ENCODE assay signal across 10 mouse cellular contexts in genomic region chr15:10951951-10952759, GRCm38 (mm10). TPM values are rescaled to one million over a fixed set of nuclear protein-coding genes. Genes with fewer than 3 reads are reported as not detected.
DNase-seq lines count a peak whose midpoint lies in the region; ATAC-seq and TF ChIP-seq lines count a peak whose summit lies in the region.
"Had no signal": no experiment of that assay in that cellular context is flagged by ENCODE, and none has a peak within 500 bp of the region (broad histone marks: within the 10 kb centered on the region; RNA-seq: fewer than 3 reads in every experiment).

Gene C1qtnf3 (plus strand): TSS chr15:10952332.

- no peak within 1 kb of the TSS for H3K27ac ChIP-seq in cerebellum, adult 2 months (ENCODE audit: insufficient read depth, low read length)
- no peak within 1 kb of the TSS for H3K27ac ChIP-seq in hindbrain, embryonic 12.5 days
- peak within 1 kb of the TSS; percentile 81 for H3K27ac ChIP-seq in limb, embryonic 15.5 days
- H3K27ac ChIP-seq: liver, embryonic 13.5 days had no signal

- H3K4me3 ChIP-seq in cerebellum, adult 2 months (replicated peaks; ENCODE audit: insufficient read depth, low read depth, low read length), result peak within 1 kb of the TSS; percentile 26
- no peak within 1 kb of the TSS for H3K4me3 ChIP-seq in hindbrain, embryonic 12.5 days
- peak within 1 kb of the TSS; percentile 29 for H3K4me3 ChIP-seq in limb, embryonic 15.5 days
- H3K4me3 ChIP-seq in lung, adult 2 months (replicated peaks; ENCODE audit: extremely low read depth, low read depth, low read length), result no peak within 1 kb of the TSS
- H3K4me3 ChIP-seq: liver, embryonic 13.5 days had no signal

- TF ChIP-seq CTCF in cerebellum, adult 2 months (IDR thresholded peaks at IDR 0.05; ENCODE audit: borderline replicate concordance, insufficient read depth, low read depth, low read length), result no peak
- no peak for TF ChIP-seq CTCF in lung, adult 2 months (IDR thresholded peaks at IDR 0.05; ENCODE audit: insufficient read depth, low read length)

- H3K4me2 ChIP-seq in hindbrain, embryonic 12.5 days (replicated peaks), result peak within 1 kb of the TSS; percentile 25; the same call in 1 of the 2 replicates
- peak within 1 kb of the TSS; percentile 27 for H3K4me2 ChIP-seq in limb, embryonic 15.5 days
- H3K4me2 ChIP-seq: liver, embryonic 13.5 days had no signal

- no peak for TF ChIP-seq POLR2A in cerebellum, adult 2 months (IDR thresholded peaks at IDR 0.05; ENCODE audit: borderline replicate concordance, insufficient read depth, low read length)
- no peak for TF ChIP-seq POLR2A in lung, adult 2 months (IDR thresholded peaks at IDR 0.05; ENCODE audit: borderline replicate concordance, extremely low read depth, low read depth, low read length)

- H3K9me3 ChIP-seq in hindbrain, embryonic 12.5 days (replicated peaks), result no peaks in the 10 kb centered on the region
- no peaks in the 10 kb centered on the region for H3K9me3 ChIP-seq in limb, embryonic 15.5 days
- H3K9me3 ChIP-seq: liver, embryonic 13.5 days had no signal

- WGBS in cerebellum, adult 2 months, result 12% methylated on average over 23 of the region's 23 CpGs
- 66% methylated on average over 23 of the region's 23 CpGs for WGBS in hindbrain, embryonic 12.5 days
- 36% methylated on average over 23 of the region's 23 CpGs for WGBS in limb, embryonic 15.5 days
- 71% methylated on average over 23 of the region's 23 CpGs for WGBS in lung, adult 2 months

- peak; percentile 10 to 21 for DNase-seq in cerebellum, adult 2 months
- no peak for DNase-seq in cerebellum, adult 9-10 months
- DNase-seq in ZHBTc4 (ENCODE audit: low read depth, low spot score), result peak; percentile 41
- no peak for DNase-seq in lung, adult 2 months
- DNase-seq in lung, postnatal 4 days, result no peak
- DNase-seq: B cell, adult 2 months; liver, embryonic 13.5 days had no signal

- H3K27me3 ChIP-seq in cerebellum, adult 2 months (ENCODE audit: control insufficient read depth, insufficient read depth, low read length), result no peaks in the 10 kb centered on the region; the same call in 1 of the 2 replicates
- no peaks in the 10 kb centered on the region for H3K27me3 ChIP-seq in hindbrain, embryonic 12.5 days
- H3K27me3 ChIP-seq in limb, embryonic 15.5 days, result no peaks in the 10 kb centered on the region
- H3K27me3 ChIP-seq: liver, embryonic 13.5 days had no signal

- no peak within 1 kb of the TSS for H3K9ac ChIP-seq in hindbrain, embryonic 12.5 days
- H3K9ac ChIP-seq in limb, embryonic 15.5 days, result peak within 1 kb of the TSS; percentile 10; the same call in 1 of the 2 replicates
- H3K9ac ChIP-seq: liver, embryonic 13.5 days had no signal

- no peaks in the 10 kb centered on the region for H3K36me3 ChIP-seq in hindbrain, embryonic 12.5 days
- no peaks in the 10 kb centered on the region for H3K36me3 ChIP-seq in limb, embryonic 15.5 days
- H3K36me3 ChIP-seq: liver, embryonic 13.5 days had no signal

- no peak for ATAC-seq in hindbrain, embryonic 12.5 days (ENCODE audit: low FRiP score)
- peak; percentile 53; the same call in 1 of the 2 replicates for ATAC-seq in limb, embryonic 15.5 days (ENCODE audit: insufficient number of reproducible peaks, low FRiP score, low TSS enrichment, low read depth)
- ATAC-seq in monocyte, adult 5-6 weeks (replicated peaks; ENCODE audit: insufficient number of reproducible peaks, low FRiP score, low TSS enrichment, poor library complexity, severe bottlenecking), result no peak

- no peaks in the 10 kb centered on the region; the same call in 1 of the 2 replicates for H3K4me1 ChIP-seq in cerebellum, adult 2 months (ENCODE audit: control insufficient read depth, insufficient read depth, low read length)
- H3K4me1 ChIP-seq in hindbrain, embryonic 12.5 days, result peaks cover 5% of the 10 kb centered on the region; the same call in 1 of the 2 replicates
- H3K4me1 ChIP-seq in limb, embryonic 15.5 days, result peaks cover 16% of the 10 kb centered on the region
- H3K4me1 ChIP-seq in lung, adult 2 months (ENCODE audit: control insufficient read depth, insufficient read depth, low read length), result no peaks in the 10 kb centered on the region
- H3K4me1 ChIP-seq: liver, embryonic 13.5 days had no signal

RNA-seq across cellular contexts. Expression of gene C1qtnf3, which starts in this region (rescaled TPM):
- 0.17 and 0.20 TPM in 2 replicates for polyA plus RNA-seq in cerebellum, adult 2 months (2012; rRNA removed)
- polyA plus RNA-seq in hindbrain, embryonic 12.5 days (2016; fragmentation: Nextera tagmentation; extraction: Ambion mirVana), result 18.5 and 26.0 TPM in 2 replicates
- 167 and 188 TPM in 2 replicates for polyA plus RNA-seq in limb, embryonic 15.5 days (2015; fragmentation: Nextera tagmentation; extraction: Ambion mirVana)
- 0.38 and 1.7 TPM in 2 replicates for polyA plus RNA-seq in lung, adult 2 months (2012; rRNA removed)
- not detected in 3 replicates for total RNA-seq in monocyte, adult 5-6 weeks (2017)

Comparison
In these comparisons a context has a peak if more than half of its experiments do, and no peak if none do; other contexts are left out.
1. Peak in DNase-seq and H3K4me3 ChIP-seq in cerebellum, adult 2 months; RNA of the gene not detected or under 1 TPM.